Mouse (Mus musculus) intestine, embryonic 16.5 days (tissue): ENCODE measurements around the gene Pax3. TPM values are rescaled to one million over a fixed set of nuclear protein-coding genes. Genes with fewer than 3 reads are reported as not detected.

ENCODE experiments used
- ATAC-seq: fragments of 200-750 bp; cut with Nextera tagmentation; 2 replicates; pipeline ENCODE4 v1.8.0; 2017; ENCODE audit warnings: moderate TSS enrichment, moderate library complexity
- H3K27ac ChIP-seq: fragments of 300-500 bp; sonication (generic); 2 replicates; pipeline ENCODE4 v1.5.1; 2014; ENCODE audit warnings: mild to moderate bottlenecking, low read length
- H3K27me3 ChIP-seq: fragments of 300-500 bp; sonication (generic); replicated peaks from 2 replicates; pipeline ENCODE4 v1.6.1; 2014; ENCODE audit warnings: low read length, control low read depth, mixed read lengths; ENCODE audit not compliant: control insufficient read depth, insufficient read depth
- H3K36me3 ChIP-seq: fragments of 300-500 bp; sonication (generic); 2 replicates; pipeline ENCODE4 v1.6.1; 2014; ENCODE audit warnings: low read length, control low read depth; ENCODE audit not compliant: control insufficient read depth, insufficient read depth
- H3K4me1 ChIP-seq: fragments of 300-500 bp; sonication (generic); 2 replicates; pipeline ENCODE4 v1.6.1; 2014; ENCODE audit warnings: low read length, control low read depth, mixed read lengths; ENCODE audit not compliant: control insufficient read depth, insufficient read depth
- H3K4me2 ChIP-seq: fragments of 300-500 bp; sonication (generic); 2 replicates; pipeline ENCODE4 v1.6.1; 2014; ENCODE audit warnings: low read depth, low read length, control low read depth
- H3K4me3 ChIP-seq: fragments of 300-500 bp; sonication (generic); 2 replicates; pipeline ENCODE4 v1.5.1; 2014; ENCODE audit warnings: mild to moderate bottlenecking, low read length
- H3K9ac ChIP-seq: fragments of 300-500 bp; sonication (generic); 2 replicates; pipeline ENCODE4 v1.6.1; 2014; ENCODE audit warnings: low read depth, low read length
- H3K9me3 ChIP-seq: fragments of 300-500 bp; sonication (generic); 2 replicates; pipeline ENCODE4 v1.6.1; 2016; ENCODE audit warnings: low read length, control low read depth; ENCODE audit not compliant: control insufficient read depth
- WGBS: fragments of 180-500 bp; shearing (Covaris S2); extraction: QIAGEN DNeasy Blood & Tissue Kit; methylation state at CpG from one replicate; pipeline ENCODE4 v1.1.7; 2014; 5-methylcytosine and 5-hydroxymethylcytosine counted together
- polyA plus RNA-seq: library from polyadenylated mRNA; unstranded; fragments of >200 nt; fragmentation: Nextera tagmentation; extraction: Ambion mirVana; gene quantifications from 2 replicates; pipeline ENCODE4 v1.2.1, GENCODE M21; 2015

The Pax3 gene
- polyA plus RNA-seq, 1 experiment from 2014 or later, result not detected

- H3K27me3 ChIP-seq, result peaks cover 87% of the 10 kb centered on the region
- no peak overlapping the region for H3K27ac ChIP-seq
- ATAC-seq, result no peak
- under 1% methylated on average over 15 of the region's 15 CpGs for WGBS
- H3K36me3 ChIP-seq, result no peaks in the 10 kb centered on the region
- H3K4me2 ChIP-seq, result no peak overlapping the region
- no peak overlapping the region for H3K4me3 ChIP-seq
- H3K4me1 ChIP-seq, result peaks cover 10% of the 10 kb centered on the region; the same call in 1 of the 2 replicates
- H3K9me3 ChIP-seq, result no peaks in the 10 kb centered on the region
- no peak overlapping the region for H3K9ac ChIP-seq
Measured at GRCm38 (mm10) chr1:78200191-78200590, 3.3 kb upstream of the Pax3 start.

DNA sequence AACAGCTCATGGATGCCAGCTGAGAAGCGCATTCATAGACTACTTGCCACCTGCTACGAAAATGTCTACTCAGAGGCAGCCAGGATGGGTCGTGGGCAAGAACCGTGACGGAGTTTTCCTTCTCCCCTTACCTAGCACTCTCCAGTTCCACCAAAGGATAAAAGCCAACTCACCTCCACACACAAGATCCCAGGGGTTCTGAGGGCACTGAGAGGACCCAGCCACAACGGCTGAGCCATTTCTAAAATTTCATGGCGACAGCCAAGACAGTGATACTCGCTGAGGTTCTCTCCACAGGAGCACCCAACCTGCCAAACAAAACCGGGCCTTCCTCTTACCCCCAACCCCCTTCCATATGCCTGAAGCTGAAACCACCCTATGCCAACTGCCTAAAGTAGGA lies 2.3 kb upstream of the Pax3 start:
- ATAC-seq, result no peak
- Histone ChIP-seq H3K4me1 (peaks cover 10% of the 10 kb centered on the region; the same call in 1 of the 2 replicates), H3K9ac (no peak overlapping the region), H3K27me3 (peaks cover 86% of the 10 kb centered on the region), H3K27ac (no peak overlapping the region), H3K4me2 (no peak overlapping the region), H3K36me3 (no peaks in the 10 kb centered on the region), H3K9me3 (no peaks in the 10 kb centered on the region), H3K4me3 (no peak overlapping the region)
- WGBS, result 2% methylated on average over 9 of the region's 9 CpGs

- no peaks in the 10 kb centered on the region for H3K36me3 ChIP-seq
- no peak for ATAC-seq
- peaks cover 10% of the 10 kb centered on the region; the same call in 1 of the 2 replicates for H3K4me1 ChIP-seq
- H3K9ac ChIP-seq, result no peak overlapping the region
- H3K4me3 ChIP-seq, result no peak overlapping the region
- WGBS, result 2% methylated on average over 9 of the region's 9 CpGs
- H3K4me2 ChIP-seq, result no peak overlapping the region
- H3K27me3 ChIP-seq, result peaks cover 85% of the 10 kb centered on the region
- no peaks in the 10 kb centered on the region for H3K9me3 ChIP-seq
- H3K27ac ChIP-seq, result no peak overlapping the region
Measured at GRCm38 (mm10) chr1:78198319-78198940, 1.5 kb upstream of the Pax3 start.

- no peaks in the 10 kb centered on the region for H3K9me3 ChIP-seq
- peaks cover 84% of the 10 kb centered on the region for H3K27me3 ChIP-seq
- 2% methylated on average over 21 of the region's 21 CpGs for WGBS
- H3K36me3 ChIP-seq, result no peaks in the 10 kb centered on the region
- no peak overlapping the region for H3K27ac ChIP-seq
- 0 out of 2 replicates have a peak, but pooled peaks have one; percentile 22 for ATAC-seq
- no peak overlapping the region for H3K4me2 ChIP-seq
- peaks cover 10% of the 10 kb centered on the region; the same call in 1 of the 2 replicates for H3K4me1 ChIP-seq
- H3K4me3 ChIP-seq, result peak overlapping the region; percentile 29
- H3K9ac ChIP-seq, result no peak overlapping the region
Measured at GRCm38 (mm10) chr1:78197351-78198234, 659 bp upstream of the Pax3 start.

DNA sequence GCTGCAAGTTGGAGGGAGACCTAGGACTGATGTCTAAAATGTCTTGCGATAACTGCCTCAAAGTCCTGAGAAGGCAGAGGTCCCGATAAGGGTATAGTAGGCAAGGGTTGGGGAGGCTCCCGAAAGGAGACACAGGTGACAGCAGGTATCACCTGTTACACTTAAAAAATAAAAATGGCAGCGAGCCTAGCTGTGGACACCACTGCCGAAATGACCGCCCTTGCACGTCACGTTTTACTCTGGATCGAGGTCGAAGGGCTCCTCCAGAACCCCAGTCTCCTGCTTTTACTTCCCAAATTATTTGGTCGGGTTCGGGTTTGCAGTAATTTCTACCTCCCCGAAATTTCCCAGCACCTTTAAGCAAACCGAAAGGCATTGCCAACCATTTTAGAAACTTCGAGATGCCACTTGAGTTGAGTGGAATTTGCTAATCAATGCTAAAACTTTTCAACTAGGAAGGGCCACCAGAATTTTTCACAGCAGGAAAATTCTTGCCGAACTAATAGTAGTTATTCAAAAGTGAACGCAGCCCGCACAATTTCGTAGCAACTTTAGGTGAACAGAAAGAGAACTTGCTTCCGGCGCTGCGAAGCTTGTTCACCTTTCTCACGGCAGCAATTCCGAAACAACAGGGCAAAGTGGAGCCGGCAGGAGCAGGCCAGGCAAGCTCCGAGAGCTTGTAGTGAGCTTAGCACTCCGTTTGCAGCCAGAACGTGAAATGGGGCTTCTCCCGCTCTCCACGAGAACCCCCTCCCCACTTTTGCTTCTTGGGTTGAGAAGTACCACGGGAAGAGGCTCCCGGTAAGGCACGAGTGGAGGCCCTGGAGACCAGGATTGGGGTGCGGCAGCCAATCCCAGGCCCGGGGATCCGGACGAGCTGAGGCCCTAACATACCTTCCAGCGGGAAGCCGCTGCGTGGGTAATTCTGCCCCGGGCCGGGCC lies 892 bp downstream of the Pax3 start:
- peak overlapping the region; percentile 26 for H3K4me2 ChIP-seq
- H3K27me3 ChIP-seq, result peaks cover 91% of the 10 kb centered on the region
- H3K9ac ChIP-seq, result no peak overlapping the region
- peak; percentile 50; the same call in 1 of the 2 replicates for ATAC-seq
- H3K36me3 ChIP-seq, result no peaks in the 10 kb centered on the region
- H3K9me3 ChIP-seq, result no peaks in the 10 kb centered on the region
- H3K27ac ChIP-seq, result no peak overlapping the region
- WGBS, result 1% methylated on average over 42 of the region's 42 CpGs
- H3K4me3 ChIP-seq, result peak overlapping the region; percentile 29
- H3K4me1 ChIP-seq, result peaks cover 10% of the 10 kb centered on the region; the same call in 1 of the 2 replicates

DNA sequence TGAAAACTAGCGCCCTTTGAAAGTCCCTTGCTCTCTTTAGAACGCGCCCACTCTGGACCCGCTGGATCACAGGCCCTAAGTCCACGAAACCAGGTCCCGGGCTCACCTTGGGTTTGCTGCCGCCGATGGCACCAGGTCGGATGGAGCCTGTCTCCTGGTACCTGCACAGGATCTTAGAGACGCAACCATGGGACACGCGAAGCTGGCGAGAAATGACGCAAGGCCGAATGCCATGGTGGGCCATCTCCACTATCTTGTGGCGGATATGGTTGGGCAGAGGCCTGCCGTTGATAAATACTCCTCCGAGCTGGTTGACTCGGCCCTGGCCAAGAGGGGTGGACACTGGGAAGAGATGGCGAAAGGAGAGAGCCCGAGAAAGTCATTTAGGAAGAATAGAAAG lies 1.8 kb downstream of the Pax3 start:
- Histone ChIP-seq H3K9ac (no peak overlapping the region), H3K27ac (no peak overlapping the region), H3K4me2 (no peak overlapping the region), H3K9me3 (no peaks in the 10 kb centered on the region), H3K27me3 (peaks cover 95% of the 10 kb centered on the region), H3K4me3 (no peak overlapping the region), H3K36me3 (no peaks in the 10 kb centered on the region), H3K4me1 (peaks cover 10% of the 10 kb centered on the region; the same call in 1 of the 2 replicates)
- ATAC-seq, result no peak
- 1% methylated on average over 21 of the region's 21 CpGs for WGBS

GRCm38 (mm10) chr1:78194381-78195047 lies 2.4 kb downstream of the Pax3 start:
- WGBS, result 6% methylated on average over 6 of the region's 6 CpGs
- H3K9ac ChIP-seq, result no peak overlapping the region
- H3K36me3 ChIP-seq, result no peaks in the 10 kb centered on the region
- peaks cover 95% of the 10 kb centered on the region for H3K27me3 ChIP-seq
- peaks cover 12% of the 10 kb centered on the region for H3K4me1 ChIP-seq
- no peak overlapping the region for H3K27ac ChIP-seq
- H3K4me2 ChIP-seq, result no peak overlapping the region
- no peak for ATAC-seq
- H3K4me3 ChIP-seq, result no peak overlapping the region
- H3K9me3 ChIP-seq, result no peaks in the 10 kb centered on the region

DNA sequence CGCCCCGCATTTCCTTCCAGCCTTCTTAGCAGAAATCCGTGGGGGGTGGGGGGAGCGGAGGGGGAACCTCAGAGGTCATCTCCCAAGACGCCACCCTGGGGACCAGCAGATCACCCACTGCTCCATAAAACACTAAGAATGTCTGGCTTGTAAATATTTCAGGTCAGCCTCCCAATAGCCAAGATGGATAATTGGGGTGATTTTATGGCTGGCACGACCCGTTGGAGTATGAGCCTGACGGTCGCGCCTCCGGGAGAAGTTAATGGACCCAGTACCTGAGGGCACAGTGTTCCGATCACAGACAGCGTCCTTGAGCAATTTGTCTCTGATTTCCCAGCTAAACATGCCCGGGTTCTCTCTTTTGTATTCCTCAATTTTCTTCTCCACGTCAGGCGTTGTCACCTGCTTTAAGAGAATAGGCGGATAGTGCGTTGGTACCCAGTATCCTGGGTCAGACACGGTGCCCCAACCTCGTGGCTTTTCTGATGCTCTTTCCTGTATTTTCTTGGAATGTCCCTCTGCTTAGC lies 3.4 kb downstream of the Pax3 start:
- WGBS, result under 1% methylated on average over 20 of the region's 20 CpGs

More for the DNA sequence above, 3.4 kb downstream of the Pax3 start:
- H3K9ac ChIP-seq, result no peak overlapping the region
- H3K27me3 ChIP-seq, result peaks cover 93% of the 10 kb centered on the region
- no peak overlapping the region for H3K4me2 ChIP-seq
- H3K4me3 ChIP-seq, result peak overlapping the region; percentile 16
- H3K36me3 ChIP-seq, result no peaks in the 10 kb centered on the region
- H3K4me1 ChIP-seq, result peaks cover 15% of the 10 kb centered on the region
- no peak overlapping the region for H3K27ac ChIP-seq
- H3K9me3 ChIP-seq, result no peaks in the 10 kb centered on the region
- ATAC-seq, result no peak
